Mouse (Mus musculus): ENCODE data around the gene Nop53.
"Not testable (repeated sequence)": the region's sequence is repeated elsewhere in the genome, so short reads cannot be mapped to it uniquely, and the experiment has no call there.

Nop53 gene

DNA sequence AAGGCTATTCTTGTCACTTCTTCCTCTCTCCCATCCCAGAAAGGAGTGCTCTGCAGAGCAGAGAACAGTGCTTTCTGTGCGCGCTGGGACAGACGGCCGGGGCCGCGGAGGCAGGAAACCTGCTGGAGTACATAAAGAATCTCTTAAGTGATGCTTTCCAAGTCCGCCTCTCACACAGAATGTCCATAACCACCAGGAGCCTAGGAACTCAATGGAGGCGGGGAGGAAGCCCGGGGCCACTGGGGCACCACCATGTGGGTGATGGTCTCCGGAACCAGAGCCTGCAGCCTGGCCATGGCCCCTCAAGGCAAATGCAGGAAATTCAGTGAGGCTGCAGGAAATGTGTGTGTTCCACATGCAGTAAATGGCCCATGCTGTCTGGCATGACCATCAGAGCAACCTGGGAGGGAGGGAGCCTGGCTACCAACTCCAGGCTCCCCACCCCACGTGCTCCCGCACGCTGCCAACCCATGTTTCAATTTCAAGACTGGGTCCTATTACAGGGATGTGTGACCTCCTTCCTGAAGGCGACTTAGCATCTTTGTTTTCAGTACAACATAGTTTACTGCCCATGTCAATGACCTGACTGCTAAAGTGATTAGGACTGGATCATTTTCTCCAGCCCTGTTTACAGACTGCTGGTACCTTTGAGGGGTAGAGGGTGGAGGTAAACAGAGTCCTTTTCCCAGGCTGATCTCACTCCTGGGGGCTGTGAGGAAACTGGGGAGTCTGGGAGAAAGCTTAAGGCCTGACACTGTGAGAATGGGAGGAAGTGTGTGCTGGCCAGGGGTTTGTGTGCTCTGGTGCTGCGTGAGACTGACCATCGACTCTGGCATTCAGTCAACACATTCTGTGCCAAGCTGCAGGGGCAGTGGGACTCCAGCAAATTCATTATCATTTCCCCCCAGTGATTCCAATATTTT, 12.2 kb downstream of the Nop53 start:
- in situ Hi-C loops (cut with MboI; ENCODE audit: low pct_unique_long_range_greater_than_20kb in 1 of 2, low sequenced_read_pairs in 2 of 2, unreplicated experiment in 1 of 2) = no loop called here

GRCm38 (mm10) chr7:15931635-15932034, 14.2 kb downstream of the Nop53 start:
- in situ Hi-C loops (cut with MboI; ENCODE audit: low pct_unique_long_range_greater_than_20kb in 1 of 2, low sequenced_read_pairs in 2 of 2, unreplicated experiment in 1 of 2) = no loop called here

DNA sequence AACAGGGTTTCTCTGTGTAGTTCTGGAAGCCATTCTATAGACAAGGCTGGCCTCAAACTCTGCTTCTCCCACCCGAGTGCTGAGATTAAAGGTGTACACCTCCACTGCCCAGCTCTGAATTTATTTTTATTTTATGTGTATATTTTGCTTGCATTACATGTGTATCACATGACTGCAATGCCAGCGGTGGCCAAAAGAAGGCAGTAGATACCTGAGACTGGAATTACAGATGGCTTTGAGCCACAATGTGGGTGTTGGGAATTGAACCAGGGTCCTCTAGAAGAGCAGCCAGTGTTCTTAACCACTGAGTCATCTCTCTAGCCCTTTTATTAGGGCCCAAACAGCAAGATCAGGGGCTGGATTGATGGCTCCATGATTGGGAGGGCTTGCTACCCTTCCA, 15.3 kb downstream of the Nop53 start:
- in situ Hi-C loops (cut with MboI; ENCODE audit: low pct_unique_long_range_greater_than_20kb in 1 of 2, low sequenced_read_pairs in 2 of 2, unreplicated experiment in 1 of 2) = no loop called here

GRCm38 (mm10) chr7:15929910-15930309, 16.0 kb downstream of the Nop53 start:
- in situ Hi-C loops (cut with MboI; ENCODE audit: low pct_unique_long_range_greater_than_20kb in 1 of 2, low sequenced_read_pairs in 2 of 2, unreplicated experiment in 1 of 2) = no loop called here

DNA sequence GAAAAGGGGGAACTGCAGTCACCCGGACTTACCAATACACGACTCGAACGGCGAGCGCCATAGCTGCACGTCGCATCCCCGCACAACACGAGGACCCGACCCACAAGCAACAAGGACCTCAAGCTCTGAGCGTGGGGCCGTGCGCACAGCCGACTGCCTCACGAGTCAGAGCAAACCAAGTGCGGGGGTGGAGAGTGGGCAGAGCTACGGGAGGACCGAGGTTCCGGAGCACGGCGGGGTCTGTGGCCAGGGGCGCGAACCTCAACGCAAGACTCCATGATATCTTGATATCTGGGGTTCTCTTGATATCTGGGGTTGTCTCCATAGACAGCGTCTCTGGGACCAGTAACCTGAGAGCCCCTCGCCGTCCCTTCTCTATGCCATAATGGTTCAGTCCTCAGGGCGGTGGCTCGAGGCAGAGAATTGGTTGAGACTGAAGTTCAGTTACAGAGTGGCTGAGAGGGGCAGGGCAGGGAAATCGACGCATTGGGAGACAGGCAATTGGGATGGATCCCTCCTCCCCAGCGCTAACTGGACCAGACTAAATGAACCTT, 23.6 kb downstream of the Nop53 start, which contains the start of gene Selenow:
Gene Selenow (minus strand): TSS at position 183 of the 554 bp plus-strand sequence.
- in situ Hi-C loops (cut with MboI; ENCODE audit: low pct_unique_long_range_greater_than_20kb in 1 of 2, low sequenced_read_pairs in 2 of 2, unreplicated experiment in 1 of 2) = no loop called here

- in situ Hi-C loops (cut with MboI; ENCODE audit: low pct_unique_long_range_greater_than_20kb in 1 of 2, low sequenced_read_pairs in 2 of 2, unreplicated experiment in 1 of 2) = no loop called here
Observed at GRCm38 (mm10) chr7:15921796-15922195, 24.1 kb downstream of the Nop53 start.

GRCm38 (mm10) chr7:15920645-15921190, 25.2 kb downstream of the Nop53 start:
- in situ Hi-C loops (cut with MboI; ENCODE audit: low pct_unique_long_range_greater_than_20kb in 1 of 2, low sequenced_read_pairs in 2 of 2, unreplicated experiment in 1 of 2) = no loop called here

GRCm38 (mm10) chr7:15919947-15920346, 25.9 kb downstream of the Nop53 start:
- in situ Hi-C loops (cut with MboI; ENCODE audit: low pct_unique_long_range_greater_than_20kb in 1 of 2, low sequenced_read_pairs in 2 of 2, unreplicated experiment in 1 of 2) = no loop called here

- in situ Hi-C loops (cut with MboI; ENCODE audit: low pct_unique_long_range_greater_than_20kb in 1 of 2, low sequenced_read_pairs in 2 of 2, unreplicated experiment in 1 of 2) = no loop called here
Observed at GRCm38 (mm10) chr7:15918371-15918770, 27.5 kb downstream of the Nop53 start.

GRCm38 (mm10) chr7:15916996-15917395, 28.9 kb downstream of the Nop53 start:
- in situ Hi-C loops (cut with MboI; ENCODE audit: low pct_unique_long_range_greater_than_20kb in 1 of 2, low sequenced_read_pairs in 2 of 2, unreplicated experiment in 1 of 2) = no loop called here

- in situ Hi-C loops (cut with MboI; ENCODE audit: low pct_unique_long_range_greater_than_20kb in 1 of 2, low sequenced_read_pairs in 2 of 2, unreplicated experiment in 1 of 2) = no loop called here
Observed at GRCm38 (mm10) chr7:15916134-15916723, 29.6 kb downstream of the Nop53 start.

DNA sequence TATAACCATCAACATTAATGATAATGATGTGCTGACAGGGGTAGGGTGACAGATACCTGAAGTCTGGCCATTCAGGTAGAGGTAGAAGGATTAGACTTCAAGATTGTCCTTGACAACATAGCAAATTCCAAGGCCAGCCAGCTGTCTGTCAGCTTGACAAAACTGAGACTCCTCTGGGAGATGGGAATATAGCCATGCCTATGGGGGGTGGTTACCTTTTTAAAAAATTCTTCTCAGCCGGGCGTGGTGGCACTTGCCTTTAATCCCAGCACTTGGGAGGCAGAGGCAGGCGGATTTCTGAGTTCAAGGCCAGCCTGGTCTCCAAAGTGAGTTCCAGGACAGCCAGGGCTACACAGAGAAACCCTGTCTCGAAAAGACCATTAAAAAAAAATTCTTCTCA, 30.2 kb downstream of the Nop53 start:
- in situ Hi-C loops (cut with MboI; ENCODE audit: low pct_unique_long_range_greater_than_20kb in 1 of 2, low sequenced_read_pairs in 2 of 2, unreplicated experiment in 1 of 2) = not testable (repeated sequence)

- in situ Hi-C loops (cut with MboI; ENCODE audit: low pct_unique_long_range_greater_than_20kb in 1 of 2, low sequenced_read_pairs in 2 of 2, unreplicated experiment in 1 of 2) = no loop called here
Observed at GRCm38 (mm10) chr7:15914751-15915150, 31.1 kb downstream of the Nop53 start.

- in situ Hi-C loops (cut with MboI; ENCODE audit: low pct_unique_long_range_greater_than_20kb in 1 of 2, low sequenced_read_pairs in 2 of 2, unreplicated experiment in 1 of 2) = no loop called here
Observed at GRCm38 (mm10) chr7:15914252-15914651, 31.6 kb downstream of the Nop53 start.

DNA sequence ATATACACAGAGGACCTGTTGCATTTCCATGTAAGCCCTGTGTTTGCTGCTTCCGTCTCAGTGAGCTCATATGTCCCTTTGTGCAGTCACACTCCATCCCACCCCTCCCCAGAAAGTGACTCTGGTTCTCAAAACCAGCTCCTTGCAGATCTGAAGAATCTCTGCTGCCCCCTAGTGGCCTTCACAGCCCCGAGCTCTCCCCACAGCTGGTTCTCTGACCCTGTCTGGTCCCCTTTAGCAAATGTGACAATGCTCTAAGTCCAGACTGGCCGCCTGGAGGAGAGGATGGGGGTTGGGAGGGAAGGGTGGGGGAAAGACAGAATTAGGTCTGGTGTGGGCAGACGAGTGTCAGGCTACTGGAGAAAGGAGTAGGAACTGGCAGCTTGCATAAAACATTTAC, 33.7 kb downstream of the Nop53 start:
- in situ Hi-C loops (cut with MboI; ENCODE audit: low pct_unique_long_range_greater_than_20kb in 1 of 2, low sequenced_read_pairs in 2 of 2, unreplicated experiment in 1 of 2) = no loop called here

DNA sequence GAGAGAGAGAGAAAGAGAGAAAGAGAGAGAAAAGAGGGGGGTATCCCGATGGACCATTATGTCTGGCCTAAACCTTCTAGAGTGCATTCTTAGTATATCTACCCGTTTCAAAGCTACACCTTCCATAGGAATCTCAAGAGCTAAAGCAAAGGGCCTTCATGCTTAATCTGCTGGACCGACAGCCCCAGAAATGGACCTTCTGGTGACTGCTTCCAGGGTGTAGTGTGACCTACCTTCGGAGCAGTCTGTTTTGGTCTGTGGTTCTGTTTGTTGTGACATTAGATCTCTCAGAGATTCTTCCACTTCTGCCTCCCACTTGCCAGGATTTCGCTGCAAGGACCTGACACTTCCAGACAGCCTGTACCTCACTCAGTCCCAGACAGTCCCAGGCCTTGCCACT, 35.4 kb downstream of the Nop53 start:
- in situ Hi-C loops (cut with MboI; ENCODE audit: low pct_unique_long_range_greater_than_20kb in 1 of 2, low sequenced_read_pairs in 2 of 2, unreplicated experiment in 1 of 2) = no loop called here

DNA sequence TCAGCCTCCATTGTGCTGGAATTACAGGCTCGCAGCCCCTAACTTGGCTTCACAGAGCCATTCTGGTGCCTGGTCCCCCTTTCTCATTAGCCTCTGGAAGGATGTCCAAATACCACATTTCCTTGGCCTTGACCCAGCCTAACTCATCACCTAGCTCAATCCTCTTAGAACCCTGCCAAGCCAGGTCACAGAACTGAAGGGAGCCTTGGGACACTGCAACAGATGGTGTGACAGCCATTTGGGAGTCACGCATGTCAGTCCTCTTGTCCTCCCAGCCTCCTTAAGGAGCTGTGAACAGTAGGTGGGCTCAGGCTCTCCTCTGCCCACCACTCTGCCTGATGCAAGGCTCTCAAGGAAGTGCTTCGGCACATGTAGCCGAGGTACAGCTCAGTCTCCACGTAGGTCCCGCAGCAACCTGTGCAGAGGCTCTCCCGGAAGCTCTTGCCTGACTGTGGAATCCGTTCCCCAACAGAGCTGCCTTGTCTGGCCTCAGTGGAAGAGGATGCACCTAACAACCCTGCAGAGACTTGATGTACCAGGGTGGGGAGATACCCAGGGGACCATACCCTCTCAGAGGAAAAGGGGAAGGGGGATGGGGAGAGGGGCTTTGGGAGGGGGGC, 37.8 kb downstream of the Nop53 start:
- in situ Hi-C loops (cut with MboI; ENCODE audit: low pct_unique_long_range_greater_than_20kb in 1 of 2, low sequenced_read_pairs in 2 of 2, unreplicated experiment in 1 of 2) = no loop called here

DNA sequence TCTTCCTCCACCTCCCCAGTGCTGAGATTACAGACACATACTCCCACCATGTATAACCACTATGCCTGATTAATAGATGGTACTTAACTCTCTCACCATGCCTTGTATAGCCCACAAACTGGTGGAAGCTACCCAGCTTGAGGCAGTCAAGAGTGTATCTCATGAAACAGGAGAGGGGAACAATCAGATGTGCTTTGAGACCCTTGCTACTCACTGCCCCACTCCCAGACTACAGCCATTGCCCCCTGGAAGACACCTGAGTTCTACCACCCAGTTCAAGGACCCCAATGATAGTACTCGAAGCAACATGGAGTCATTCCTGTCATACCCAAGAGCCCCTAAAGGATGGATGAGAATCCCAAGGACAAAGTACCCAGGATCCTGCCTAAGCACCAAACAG, 39.3 kb downstream of the Nop53 start:
- in situ Hi-C loops (cut with MboI; ENCODE audit: low pct_unique_long_range_greater_than_20kb in 1 of 2, low sequenced_read_pairs in 2 of 2, unreplicated experiment in 1 of 2) = no loop called here

DNA sequence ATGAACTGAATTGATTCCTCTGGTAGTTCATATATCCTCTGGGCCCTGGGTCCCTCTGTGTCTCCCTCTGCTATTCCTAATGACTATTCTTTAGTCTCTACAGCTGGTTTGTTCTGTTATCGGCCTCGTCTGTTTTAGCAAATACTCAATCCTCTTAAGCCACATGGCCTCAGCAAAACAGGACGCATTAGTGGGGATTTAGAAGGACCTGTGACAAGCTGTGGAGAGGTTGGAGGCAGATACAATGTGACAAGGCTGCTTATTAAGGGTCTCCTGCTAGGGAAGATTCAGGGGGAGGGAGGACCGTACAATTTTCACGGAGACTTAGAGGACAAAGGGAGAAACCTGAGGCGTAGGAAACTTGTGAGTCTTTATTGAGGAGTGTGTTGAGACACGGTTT, 40.0 kb downstream of the Nop53 start:
- in situ Hi-C loops (cut with MboI; ENCODE audit: low pct_unique_long_range_greater_than_20kb in 1 of 2, low sequenced_read_pairs in 2 of 2, unreplicated experiment in 1 of 2) = no loop called here

Data from mouse embryonic stem cell (cell line).